Mouse (Mus musculus): ENCODE measurements around the gene Msl2.

The Msl2 gene

DNA sequence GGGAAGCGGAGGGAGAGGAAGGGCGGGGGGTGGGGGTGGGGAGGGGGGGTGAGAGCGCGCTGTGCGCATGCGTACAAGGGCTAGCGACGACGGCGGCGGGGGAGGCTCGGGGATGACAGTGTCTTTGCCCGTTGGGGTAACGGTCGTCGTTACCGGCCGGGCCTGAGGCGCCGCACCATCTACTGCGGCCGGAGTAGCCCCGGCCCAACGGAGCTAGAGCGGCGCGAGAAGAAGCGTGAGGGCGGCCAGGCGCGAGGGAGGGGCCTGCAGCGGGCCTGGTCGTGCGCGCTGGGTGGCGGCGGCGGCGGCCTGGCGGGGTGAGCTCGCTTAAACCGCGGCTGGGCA is at the start of gene Msl2:
Msl2 (plus strand) TSS at position 115 of the 345 bp plus-strand sequence.
- POLR2A ChIA-PET, result interaction anchor here (0.5 to 4.8 kb wide), 34 partner anchors 9 to 1638 kb away, joined by 3 to 66 read pairs (median 5); partner anchors contain the start of genes Pccb (in 3 of the 4) and Ppp2r3a (in 1 of the 4)
- CTCF ChIA-PET, result interaction anchor here in 2 of 4 experiments (0.7 to 1.5 kb wide), 2 partner anchors 61 to 86 kb away, joined by 4 to 5 read pairs; no protein-coding TSS in a partner anchor

DNA sequence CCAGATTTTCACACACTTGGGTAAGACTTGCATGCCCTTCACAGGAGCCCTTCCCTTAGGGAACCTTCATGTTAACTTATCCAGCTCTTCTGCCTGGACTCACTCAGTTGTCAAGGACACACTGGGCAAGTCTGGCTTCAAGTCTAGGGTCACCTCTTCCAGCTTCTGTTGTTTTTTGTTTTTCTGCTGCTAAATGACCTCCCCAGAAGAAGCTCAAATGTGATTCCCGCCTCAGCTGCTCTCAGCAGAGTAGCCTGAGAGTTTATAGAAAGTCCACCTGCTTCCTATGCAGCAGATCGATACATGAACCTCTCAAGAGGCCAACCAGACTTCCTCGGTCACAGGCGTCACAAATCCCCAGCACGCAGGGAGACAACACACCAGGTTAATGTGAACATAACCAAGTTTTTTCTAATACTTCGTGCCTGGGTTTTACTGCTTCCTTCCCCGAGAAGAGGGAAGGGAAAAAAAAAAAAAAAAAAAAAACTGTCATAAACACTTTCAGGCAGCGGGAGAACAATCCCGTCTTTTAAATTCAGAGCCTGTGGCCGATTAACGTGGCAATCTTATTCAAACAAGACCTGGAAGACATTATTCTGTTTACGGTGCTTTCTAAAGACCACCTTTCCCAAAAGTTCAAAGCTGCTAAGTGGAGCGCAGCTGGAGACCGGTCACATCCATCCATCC is 40.0 kb upstream of the Msl2 start:
- ChIA-PET POLR2A (interaction anchor here (0.6 to 3.9 kb wide), 59 partner anchors 8 to 1769 kb away, joined by 3 to 69 read pairs (median 6); partner anchors contain the start of genes Msl2 (in 2 of the 4), Nck1 (in 2 of the 4), Ppp2r3a (in 2 of the 4) and Armc8 (in 1 of the 4)), CTCF (interaction anchor here in 1 of 4 experiments (0.6 to 1.6 kb wide), 4 partner anchors 12 to 391 kb away, joined by 3 to 7 read pairs (median 6); no protein-coding TSS in a partner anchor)

DNA sequence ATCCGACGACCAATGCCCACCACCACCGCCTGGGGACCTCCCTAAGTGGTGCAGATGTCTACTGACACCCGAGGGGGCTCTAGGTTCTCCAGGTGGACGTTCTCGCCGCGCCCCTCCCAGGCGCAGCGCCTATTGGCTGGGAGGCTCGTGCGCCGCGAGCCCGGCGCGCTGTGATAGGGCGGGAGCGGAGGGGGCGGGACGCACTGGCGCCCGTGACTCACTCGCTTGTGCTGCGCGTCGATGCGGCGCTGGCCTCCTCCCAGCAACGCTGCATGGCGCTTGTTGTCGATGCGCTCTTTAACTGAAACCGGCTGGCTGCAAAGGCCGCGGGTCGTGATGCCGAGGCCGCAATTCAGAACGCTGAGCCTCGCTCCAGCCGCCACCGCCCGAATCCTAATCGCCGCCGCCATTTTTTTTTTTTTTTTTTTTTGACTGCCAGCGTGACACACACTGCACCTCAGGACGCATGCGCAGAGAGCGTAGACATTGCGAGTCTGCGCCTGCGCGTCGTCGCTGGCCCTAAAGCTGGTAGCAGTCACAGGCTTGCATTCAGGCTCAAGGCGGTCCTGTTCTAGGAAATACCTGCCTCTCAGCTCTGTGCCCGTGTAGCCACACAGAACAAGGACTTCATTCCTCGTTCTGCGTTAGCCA is 39.3 kb upstream of the Msl2 start, which contains the start of gene Pccb:
Pccb (minus strand) TSS at position 451 of the 651 bp plus-strand sequence.
- ChIA-PET CTCF (interaction anchor here (0.6 to 1.6 kb wide), 10 partner anchors 9 to 588 kb away, joined by 3 to 14 read pairs (median 3); partner anchors contain the start of gene Nck1 (in 1 of the 4)), POLR2A (interaction anchor here (0.6 to 3.9 kb wide), 96 partner anchors 8 to 1862 kb away, joined by 3 to 69 read pairs (median 5); partner anchors contain the start of genes Msl2 (in 3 of the 4), Nck1 (in 2 of the 4), Ppp2r3a (in 2 of the 4) and Armc8 (in 1 of the 4))

DNA sequence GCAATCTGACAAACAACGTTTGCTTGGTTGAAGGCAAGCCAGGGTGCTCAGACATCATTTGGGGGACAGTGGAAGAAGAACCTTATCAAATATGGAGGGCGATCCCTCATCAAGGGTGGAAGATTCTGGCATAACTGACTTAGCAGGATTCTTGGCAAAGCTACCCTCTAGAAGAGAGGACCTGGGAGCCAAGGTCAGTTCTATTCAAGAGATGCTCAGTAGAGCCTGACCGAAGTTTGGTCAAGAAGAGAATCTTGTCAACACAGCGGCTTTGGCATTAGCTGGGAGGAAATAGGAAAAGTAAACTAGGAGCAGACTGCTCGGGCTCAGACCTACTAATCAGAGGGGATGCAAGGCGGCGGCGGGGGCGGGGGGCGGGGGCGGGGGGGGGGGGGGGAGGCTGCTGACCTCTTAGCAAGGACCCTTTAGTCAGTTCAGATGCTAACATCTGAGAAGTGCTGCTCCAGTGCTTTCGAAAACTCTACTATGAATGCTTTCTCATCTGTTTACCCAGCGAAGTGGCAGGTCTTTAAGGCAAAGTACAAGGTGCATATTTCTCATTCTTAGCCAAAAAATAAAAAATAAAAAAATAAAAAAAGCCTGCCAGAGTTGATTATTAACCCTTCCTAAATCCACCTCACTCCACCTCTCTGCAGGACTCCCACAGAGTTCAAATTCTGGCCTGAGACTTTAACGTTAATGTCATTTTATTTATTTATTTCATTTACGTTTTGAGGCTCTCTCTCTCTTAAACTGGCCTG is 37.9 kb upstream of the Msl2 start:
- CTCF ChIA-PET, result interaction anchor here in 3 of 4 experiments (0.5 to 1.0 kb wide), 4 partner anchors 15 to 1799 kb away, joined by 3 to 7 read pairs (median 4); partner anchors contain the start of gene Faiml (in 1 of the 3)
- POLR2A ChIA-PET, result interaction anchor here in 3 of 4 experiments (0.5 to 3.9 kb wide), 28 partner anchors 8 to 1965 kb away, joined by 3 to 69 read pairs (median 10); partner anchors contain the start of genes Msl2 (in 3 of the 3) and Nck1 (in 1 of the 3)

DNA sequence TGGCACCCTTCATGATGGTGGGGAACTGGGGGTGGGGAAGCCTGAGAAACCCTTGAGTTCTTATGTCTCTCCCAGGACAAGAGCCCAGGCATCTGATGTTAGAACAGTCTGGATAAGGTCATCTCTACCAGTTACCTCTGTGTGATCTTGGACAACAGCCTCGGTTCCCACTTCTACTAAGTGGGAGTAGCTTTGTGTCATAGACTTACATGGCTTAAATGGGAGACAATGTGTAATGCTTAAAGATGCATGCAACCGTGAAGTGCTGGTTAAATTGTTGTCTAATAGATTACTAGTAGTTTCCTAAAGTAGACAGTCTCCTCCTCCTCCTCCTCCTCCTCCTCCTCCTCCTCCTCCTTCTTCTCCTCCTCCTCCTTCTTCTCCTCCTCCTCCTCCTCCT is 37.0 kb upstream of the Msl2 start:
- ChIA-PET POLR2A (interaction anchor here in 3 of 4 experiments (0.6 to 3.9 kb wide), 12 partner anchors 9 to 73 kb away, joined by 3 to 28 read pairs (median 3); partner anchors contain the start of gene Msl2 (in 1 of the 3)), CTCF (interaction anchor here in 2 of 4 experiments (0.5 to 0.9 kb wide), 3 partner anchors 33 to 1800 kb away, joined by 3 to 4 read pairs (median 3); partner anchors contain the start of gene Faiml (in 1 of the 2))

DNA sequence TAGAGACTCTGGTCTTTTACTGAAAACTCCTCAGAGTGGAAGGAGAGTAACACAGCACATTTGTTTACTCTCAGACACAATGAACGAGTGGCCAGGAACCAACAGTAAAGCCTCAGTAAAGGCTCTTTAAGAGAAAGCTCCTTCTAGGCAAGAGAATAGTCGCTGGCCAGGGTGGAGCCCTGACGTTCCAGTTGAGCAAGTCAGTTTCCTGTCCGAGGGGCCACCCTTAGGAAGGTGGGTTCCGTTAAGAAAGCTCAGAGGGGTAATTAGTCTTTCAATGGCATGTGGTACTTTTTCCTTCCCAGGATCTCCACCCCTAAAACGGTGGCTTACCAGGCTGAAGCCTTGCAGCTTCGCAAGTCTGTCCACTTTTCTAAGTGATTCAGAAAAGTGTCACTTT is 36.5 kb upstream of the Msl2 start:
- CTCF ChIA-PET, result interaction anchor here in 2 of 4 experiments (0.5 to 0.9 kb wide), 3 partner anchors 32 to 1047 kb away, joined by 3 read pairs; no protein-coding TSS in a partner anchor
- POLR2A ChIA-PET, result interaction anchor here in 3 of 4 experiments (0.6 to 2.4 kb wide), 10 partner anchors 8 to 55 kb away, joined by 3 to 15 read pairs (median 3); partner anchors contain the start of gene Msl2 (in 2 of the 3)

DNA sequence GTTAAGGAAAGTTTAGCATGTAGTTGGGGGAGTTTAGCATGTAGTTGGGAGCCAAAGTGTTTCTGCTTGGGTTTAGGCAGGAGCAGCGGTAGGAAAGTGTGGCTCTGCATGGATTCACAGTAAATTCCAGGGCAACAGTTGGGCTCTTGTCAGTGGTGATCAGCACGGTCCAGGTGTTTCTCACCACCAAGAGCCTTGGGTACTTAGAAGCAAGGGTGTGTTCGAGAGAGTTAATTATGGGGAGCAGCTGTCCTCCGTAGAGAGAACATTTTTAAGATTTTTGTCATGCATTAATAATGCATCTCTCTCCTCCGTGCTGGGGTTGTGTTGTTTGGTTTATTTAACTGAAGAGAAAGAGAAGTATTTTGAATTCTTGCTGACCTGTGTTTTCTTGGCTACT is 35.3 kb upstream of the Msl2 start:
- ChIA-PET CTCF (no interaction called here), POLR2A (interaction anchor here in 2 of 4 experiments (1.8 to 2.4 kb wide), 2 partner anchors 24 to 35 kb away, joined by 4 to 14 read pairs; partner anchors contain the start of gene Msl2 (in 1 of the 2))

DNA sequence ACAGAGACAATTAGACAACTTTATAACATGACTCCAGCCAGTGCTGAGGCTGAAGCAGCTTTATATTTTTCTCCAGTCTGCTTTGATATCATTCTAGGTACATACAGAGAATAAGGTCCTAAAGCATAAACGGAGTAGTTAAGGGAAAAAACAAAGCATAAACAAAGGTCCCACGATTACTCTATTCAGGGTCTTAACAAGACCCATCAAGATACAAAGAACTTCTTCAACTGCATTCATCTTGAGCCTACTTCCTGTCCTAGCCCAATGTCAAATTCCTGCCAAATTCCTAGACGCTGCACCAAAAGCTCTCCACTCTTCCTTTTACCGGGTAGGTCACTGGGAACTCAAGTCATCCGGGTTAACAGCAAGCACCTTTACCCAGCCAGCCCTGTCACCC is 32.4 kb upstream of the Msl2 start:
- ChIA-PET POLR2A (interaction anchor here (0.6 to 6.8 kb wide), 27 partner anchors 9 to 496 kb away, joined by 3 to 68 read pairs (median 5); partner anchors contain the start of genes Msl2 (in 3 of the 4) and Nck1 (in 1 of the 4)), CTCF (no interaction called here)

DNA sequence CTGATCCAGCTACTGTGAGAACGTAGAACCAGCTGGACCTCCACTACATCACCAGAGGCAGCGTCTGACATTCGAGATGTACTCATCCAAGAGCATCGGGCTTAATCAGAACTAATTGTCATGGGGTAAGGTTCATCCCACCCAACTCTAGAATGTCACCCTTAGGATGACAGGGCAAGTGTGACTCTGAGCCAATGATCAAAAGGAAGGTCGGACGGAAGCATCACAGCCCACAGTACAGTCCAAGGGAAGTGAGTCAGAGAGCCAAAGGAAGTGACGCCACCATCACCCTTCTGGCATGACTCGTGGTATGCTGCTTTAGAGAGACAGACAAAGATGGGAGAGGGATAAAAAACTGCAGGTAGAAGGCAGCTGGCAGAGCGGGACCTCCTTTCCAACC is 31.7 kb upstream of the Msl2 start:
- ChIA-PET CTCF (no interaction called here), POLR2A (interaction anchor here (0.6 to 6.8 kb wide), 32 partner anchors 7 to 584 kb away, joined by 3 to 69 read pairs (median 6); partner anchors contain the start of genes Msl2 (in 3 of the 4) and Pccb (in 2 of the 4))

DNA sequence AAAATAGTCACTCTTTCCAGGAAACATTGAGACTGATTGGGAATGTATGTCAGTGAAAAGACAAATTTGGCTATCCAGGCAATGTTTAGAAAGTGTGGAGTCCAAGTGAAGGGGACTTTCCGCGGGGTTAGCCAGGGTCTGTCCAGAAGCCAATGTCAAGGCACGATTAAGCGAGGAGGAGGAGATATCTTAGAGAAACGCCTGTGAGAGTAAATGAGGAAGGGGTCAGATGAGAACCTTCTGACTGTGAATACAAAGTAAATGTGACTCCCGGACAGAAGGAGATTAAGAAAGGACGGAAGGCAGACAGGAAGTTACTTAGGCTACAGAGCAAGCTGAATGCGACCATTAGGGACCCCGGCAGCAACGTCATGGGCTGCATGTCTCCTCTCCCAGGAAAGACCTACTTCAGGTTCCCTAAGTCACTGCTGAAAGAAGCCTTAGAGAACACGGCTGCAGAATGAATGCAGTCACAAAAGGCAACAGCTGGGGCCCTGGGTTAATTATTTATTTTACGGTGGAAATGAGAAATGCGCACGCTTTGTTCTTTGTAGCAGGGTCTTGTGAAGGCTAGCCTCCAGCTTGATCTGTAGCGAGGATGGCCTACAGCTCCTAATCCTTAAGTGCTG is 28.1 kb upstream of the Msl2 start:
- CTCF ChIA-PET, result interaction anchor here in 1 of 4 experiments (0.6 kb wide), 2 partner anchors 34 to 449 kb away, joined by 3 read pairs; no protein-coding TSS in a partner anchor

DNA sequence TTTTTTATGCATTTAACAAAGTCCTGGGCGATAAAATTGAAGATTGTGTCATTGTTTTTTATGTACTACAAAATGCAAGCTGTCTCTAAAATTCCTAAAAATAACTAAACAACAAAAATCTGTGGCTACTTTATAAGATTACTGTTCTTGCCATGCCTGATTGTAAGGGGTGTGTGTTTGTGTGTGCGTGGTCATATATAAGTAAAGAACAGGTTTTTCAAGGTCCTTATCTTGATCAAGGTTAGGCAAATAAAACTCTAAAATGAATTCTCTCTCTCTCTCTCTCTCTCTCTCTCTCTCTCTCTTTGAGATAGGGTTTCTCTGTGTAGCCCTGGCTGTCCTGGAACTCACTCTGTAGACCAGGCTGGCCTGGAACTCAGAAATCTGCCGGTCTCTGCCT is 21.9 kb upstream of the Msl2 start:
- POLR2A ChIA-PET, result interaction anchor here in 2 of 4 experiments (1.5 to 3.5 kb wide), 3 partner anchors 9 to 17 kb away, joined by 3 to 20 read pairs (median 6); partner anchors contain the start of gene Pccb (in 2 of the 2)
- CTCF ChIA-PET, result no interaction called here

More for the DNA sequence above, 28.1 kb upstream of the Msl2 start:
- POLR2A ChIA-PET, result interaction anchor here (0.9 to 6.8 kb wide), 20 partner anchors 7 to 30 kb away, joined by 3 to 69 read pairs (median 5); partner anchors contain the start of genes Msl2 (in 2 of the 4) and Pccb (in 2 of the 4)

DNA sequence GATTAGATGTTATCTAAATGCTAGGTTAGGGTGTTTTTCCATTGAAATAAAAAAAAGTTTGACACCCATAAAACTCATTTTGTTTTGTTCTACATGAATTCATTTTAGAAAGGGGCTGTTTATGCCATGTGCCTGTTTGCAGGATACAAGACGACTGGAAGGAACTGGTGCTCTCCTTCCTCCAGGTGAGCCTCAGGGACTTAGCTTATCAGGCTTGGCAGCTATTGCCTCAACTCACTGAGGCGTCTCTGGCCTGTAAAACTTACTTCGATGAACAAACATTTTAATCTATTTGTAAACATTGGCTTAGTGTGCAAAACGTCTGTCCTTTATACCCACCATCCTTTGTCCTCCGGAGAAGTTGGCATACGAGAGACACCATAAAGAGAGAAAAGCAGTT is 21.2 kb upstream of the Msl2 start:
- POLR2A ChIA-PET, result interaction anchor here (0.5 to 3.9 kb wide), 15 partner anchors 7 to 1915 kb away, joined by 3 to 68 read pairs (median 5); partner anchors contain the start of genes Pccb (in 2 of the 4) and Msl2 (in 1 of the 4)
- CTCF ChIA-PET, result interaction anchor here in 1 of 4 experiments (1.3 kb wide), 1 partner anchor 9 kb away, joined by 3 read pairs; no protein-coding TSS in a partner anchor

DNA sequence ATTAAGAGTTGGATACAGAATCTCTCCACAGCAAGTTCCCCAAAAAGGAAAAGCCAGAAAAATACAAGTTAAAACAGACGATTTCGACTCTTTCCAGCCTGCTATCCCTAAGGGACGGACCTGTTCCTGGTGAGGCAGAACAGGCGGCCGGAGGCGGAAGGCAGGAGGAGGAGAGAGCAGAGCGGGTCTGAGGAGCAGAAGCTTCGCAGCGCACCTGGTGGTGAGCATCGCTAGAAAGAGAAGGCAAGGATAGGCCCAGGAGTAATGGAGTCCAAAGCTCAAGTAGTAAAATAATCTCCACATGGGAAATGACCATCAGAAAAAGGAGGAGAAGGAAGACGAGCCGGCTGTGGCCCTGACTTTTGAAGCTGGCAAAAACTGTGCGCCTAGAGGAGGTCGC is 20.6 kb upstream of the Msl2 start:
- CTCF ChIA-PET, result interaction anchor here in 2 of 4 experiments (0.6 to 1.3 kb wide), 2 partner anchors 8 to 13 kb away, joined by 3 to 6 read pairs; no protein-coding TSS in a partner anchor
- POLR2A ChIA-PET, result interaction anchor here (0.6 to 3.9 kb wide), 23 partner anchors 8 to 411 kb away, joined by 3 to 68 read pairs (median 5); partner anchors contain the start of genes Msl2 (in 2 of the 4) and Pccb (in 2 of the 4)

DNA sequence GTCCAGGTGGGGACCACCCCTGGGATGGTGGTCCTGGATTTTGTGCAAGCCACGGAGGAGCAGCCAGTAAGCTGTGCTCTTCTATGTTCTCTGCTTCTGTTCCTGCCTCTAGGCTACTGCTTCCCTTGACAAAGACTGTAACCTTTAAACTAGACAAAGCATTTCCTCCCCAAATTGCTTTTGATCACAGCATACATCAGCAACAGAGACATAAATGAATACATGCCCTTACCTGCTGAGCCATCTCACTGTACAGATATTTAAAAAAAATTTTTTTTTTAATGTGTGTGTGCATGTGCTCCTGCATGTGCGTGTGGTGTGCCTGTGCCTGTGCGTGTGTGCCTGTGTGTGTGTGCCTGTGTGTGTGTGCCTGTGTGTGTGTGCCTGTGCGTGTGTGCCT is 16.7 kb upstream of the Msl2 start:
- POLR2A ChIA-PET, result no interaction called here
- CTCF ChIA-PET, result no interaction called here

DNA sequence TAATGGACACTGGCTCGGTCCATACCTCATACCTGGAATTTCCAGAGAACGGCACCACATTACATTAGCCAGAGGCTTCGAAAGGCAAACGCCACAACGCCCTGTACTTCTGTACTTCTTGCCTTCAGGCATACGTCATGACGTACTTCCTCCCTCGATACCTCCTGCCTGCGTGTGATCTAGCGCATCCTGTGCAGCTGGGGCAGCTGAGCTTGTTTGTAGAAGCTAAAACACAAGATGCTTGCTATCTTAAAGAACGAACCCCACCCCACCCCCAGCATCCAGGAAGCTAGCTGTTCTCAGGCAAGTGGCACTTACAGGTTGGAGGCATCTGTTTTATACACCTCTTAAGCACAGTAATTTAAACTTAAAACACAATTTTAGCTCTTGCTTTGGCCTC is 12.9 kb upstream of the Msl2 start:
- ChIA-PET POLR2A (interaction anchor here in 3 of 4 experiments (0.6 to 6.0 kb wide), 22 partner anchors 7 to 1394 kb away, joined by 3 to 66 read pairs (median 5); partner anchors contain the start of genes Msl2 (in 3 of the 3) and Pccb (in 2 of the 3)), CTCF (interaction anchor here in 2 of 4 experiments (0.9 to 2.3 kb wide), 3 partner anchors 8 to 9 kb away, joined by 3 to 6 read pairs (median 6); no protein-coding TSS in a partner anchor)

DNA sequence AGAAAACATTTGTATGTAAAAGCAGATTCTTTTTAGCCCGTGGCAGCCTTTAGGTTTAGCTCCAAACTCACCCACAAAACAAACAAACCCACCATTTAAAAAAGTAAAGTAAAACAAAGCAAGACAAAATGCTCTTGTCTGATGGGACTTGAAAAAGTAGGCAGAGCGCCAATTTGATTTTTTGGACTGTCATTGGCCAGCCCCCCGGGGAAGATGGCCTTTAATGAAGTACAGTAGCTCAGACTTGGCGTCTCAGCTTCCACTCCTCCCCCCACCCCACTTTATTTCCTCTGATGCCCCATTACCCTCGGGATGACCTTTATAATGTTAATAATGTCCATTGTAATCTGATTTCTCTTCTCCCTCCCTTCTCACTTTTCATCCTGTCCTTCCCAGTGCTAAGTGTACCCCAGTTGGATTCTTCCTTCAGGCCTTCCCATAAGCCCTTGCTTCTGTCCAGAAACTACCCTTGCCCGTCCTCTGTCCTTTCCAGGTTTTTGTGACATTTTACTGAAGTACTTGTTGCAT is 11.6 kb upstream of the Msl2 start:
- ChIA-PET POLR2A (interaction anchor here in 3 of 4 experiments (0.6 to 6.0 kb wide), 28 partner anchors 8 to 594 kb away, joined by 3 to 66 read pairs (median 4); partner anchors contain the start of genes Msl2 (in 2 of the 3) and Pccb (in 2 of the 3)), CTCF (interaction anchor here (0.6 to 2.3 kb wide), 5 partner anchors 7 to 32 kb away, joined by 3 to 6 read pairs (median 5); no protein-coding TSS in a partner anchor)

Data from embryonic stem cell, embryonic (primary cell).